Mouse (Mus musculus): Measurements from ENCODE around the gene Ccl22. TPM values are rescaled to one million over a fixed set of nuclear protein-coding genes. Genes with fewer than 3 reads are reported as not detected.

The Ccl22 gene
- polyA plus RNA-seq (2014; fragmentation: Illumina TruSeq; extraction: RNeasy Lipid Tissue Mini Kit (QIAGEN cat#74804); ENCODE audit: low read depth, low replicate concordance): 0.20 TPM

GRCm38 (mm10) chr8:94745476-94746184 lies at the start of gene Ccl22:
Ccl22 (plus strand) TSS chr8:94745590.

GRCm38 (mm10) chr8:94695994-94696384 lies 49.4 kb upstream of the Ccl22 start, which contains the start of gene Pllp:
Pllp (minus strand) TSS chr8:94696278.

GRCm38 (mm10) chr8:94771941-94772670 lies 26.7 kb downstream of the Ccl22 start, which contains the start of gene Cx3cl1:
Cx3cl1 (plus strand) TSS chr8:94772009.

Other genes starting within 250 kb of the Ccl22 start
- 3.6 TPM for gene Cpne2, start 212.6 kb upstream of the Ccl22 start, polyA plus RNA-seq (2014; fragmentation: Illumina TruSeq; extraction: RNeasy Lipid Tissue Mini Kit (QIAGEN cat#74804); ENCODE audit: low read depth, low replicate concordance)
- gene Rspry1, start 143.7 kb upstream of the Ccl22 start, polyA plus RNA-seq (2014; fragmentation: Illumina TruSeq; extraction: RNeasy Lipid Tissue Mini Kit (QIAGEN cat#74804); ENCODE audit: low read depth, low replicate concordance): 56.8 TPM
- gene Fam192a, start 143.6 kb upstream of the Ccl22 start, polyA plus RNA-seq (2014; fragmentation: Illumina TruSeq; extraction: RNeasy Lipid Tissue Mini Kit (QIAGEN cat#74804); ENCODE audit: low read depth, low replicate concordance): 54.6 TPM
- gene Arl2bp, start 79.0 kb upstream of the Ccl22 start, polyA plus RNA-seq (2014; fragmentation: Illumina TruSeq; extraction: RNeasy Lipid Tissue Mini Kit (QIAGEN cat#74804); ENCODE audit: low read depth, low replicate concordance): 151 TPM
- 6.4 TPM for gene Pllp, start 49.3 kb upstream of the Ccl22 start, polyA plus RNA-seq (2014; fragmentation: Illumina TruSeq; extraction: RNeasy Lipid Tissue Mini Kit (QIAGEN cat#74804); ENCODE audit: low read depth, low replicate concordance)
- 2.9 TPM for gene Cx3cl1, start 26.4 kb downstream of the Ccl22 start, polyA plus RNA-seq (2014; fragmentation: Illumina TruSeq; extraction: RNeasy Lipid Tissue Mini Kit (QIAGEN cat#74804); ENCODE audit: low read depth, low replicate concordance)
- gene Ccl17, start 64.9 kb downstream of the Ccl22 start, polyA plus RNA-seq (2014; fragmentation: Illumina TruSeq; extraction: RNeasy Lipid Tissue Mini Kit (QIAGEN cat#74804); ENCODE audit: low read depth, low replicate concordance): not detected
- gene Coq9, start 92.7 kb downstream of the Ccl22 start, polyA plus RNA-seq (2014; fragmentation: Illumina TruSeq; extraction: RNeasy Lipid Tissue Mini Kit (QIAGEN cat#74804); ENCODE audit: low read depth, low replicate concordance): 24.6 TPM
- 3.2 TPM for gene Ciapin1, start 92.8 kb downstream of the Ccl22 start, polyA plus RNA-seq (2014; fragmentation: Illumina TruSeq; extraction: RNeasy Lipid Tissue Mini Kit (QIAGEN cat#74804); ENCODE audit: low read depth, low replicate concordance)
- gene Polr2c, start 111.9 kb downstream of the Ccl22 start, polyA plus RNA-seq (2014; fragmentation: Illumina TruSeq; extraction: RNeasy Lipid Tissue Mini Kit (QIAGEN cat#74804); ENCODE audit: low read depth, low replicate concordance): 4.2 TPM
- 0.97 TPM for gene Dok4, start 130.7 kb downstream of the Ccl22 start, polyA plus RNA-seq (2014; fragmentation: Illumina TruSeq; extraction: RNeasy Lipid Tissue Mini Kit (QIAGEN cat#74804); ENCODE audit: low read depth, low replicate concordance)
- gene Ccdc102a, start 172.5 kb downstream of the Ccl22 start, polyA plus RNA-seq (2014; fragmentation: Illumina TruSeq; extraction: RNeasy Lipid Tissue Mini Kit (QIAGEN cat#74804); ENCODE audit: low read depth, low replicate concordance): not detected
- not detected for gene Adgrg5, start 178.1 kb downstream of the Ccl22 start, polyA plus RNA-seq (2014; fragmentation: Illumina TruSeq; extraction: RNeasy Lipid Tissue Mini Kit (QIAGEN cat#74804); ENCODE audit: low read depth, low replicate concordance)
- gene Adgrg1, start 229.2 kb downstream of the Ccl22 start, polyA plus RNA-seq (2014; fragmentation: Illumina TruSeq; extraction: RNeasy Lipid Tissue Mini Kit (QIAGEN cat#74804); ENCODE audit: low read depth, low replicate concordance): 10.6 TPM

All from kidney, adult 10 weeks (tissue).